Mouse (Mus musculus): ENCODE data around the gene Ndufa12.

DNA sequence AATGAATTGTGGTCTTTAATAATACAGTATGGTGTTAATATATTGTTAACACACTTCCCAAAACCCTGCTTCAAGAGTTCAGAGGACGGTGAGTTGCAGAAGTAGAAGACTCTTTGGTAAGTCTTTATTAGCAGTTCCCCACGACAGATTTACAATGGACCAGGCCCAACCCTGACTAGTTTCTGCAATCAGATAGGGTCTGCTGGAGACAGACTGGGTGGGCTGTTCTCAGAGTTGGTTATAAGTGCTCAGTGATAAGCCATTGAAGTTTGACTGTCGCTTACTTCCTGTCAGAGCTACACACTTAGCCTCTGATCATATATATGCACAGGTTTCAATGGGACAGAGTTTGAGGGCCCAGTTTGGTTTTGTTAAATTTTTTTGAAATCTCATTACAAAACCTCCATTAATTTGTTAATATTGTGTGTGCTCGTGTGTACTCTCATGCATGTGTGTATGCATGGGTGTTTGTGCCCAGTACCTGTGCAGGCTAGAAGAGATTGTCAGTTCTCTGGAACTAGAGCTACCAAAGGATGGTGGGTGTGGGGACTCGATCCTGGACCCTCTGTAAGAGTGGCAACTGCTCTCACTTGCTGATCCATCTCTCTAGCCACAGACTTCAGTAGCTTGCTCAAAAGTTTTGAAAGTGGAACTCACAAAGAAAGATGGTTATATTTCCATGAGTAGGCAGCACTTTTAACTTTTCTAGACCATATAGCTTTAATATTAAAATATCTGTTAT is 34.2 kb upstream of the Ndufa12 start:
- TF ChIP-seq CTCF (IDR thresholded peaks at IDR 0.05; ENCODE audit: insufficient read depth, low read length) (no peak), POLR2A (IDR thresholded peaks at IDR 0.05; ENCODE audit: borderline replicate concordance, extremely low read depth, low read depth, low read length) (no peak)

Measured in lung, adult 2 months (tissue).